Mouse (Mus musculus): Measurements from ENCODE around the gene Zpld1. TPM values are rescaled to one million over a fixed set of nuclear protein-coding genes. Genes with fewer than 3 reads are reported as not detected.

Zpld1 gene
- not detected for polyA plus RNA-seq (2017; shearing (Covaris generic))

- ATAC-seq = no peak
Measured at GRCm38 (mm10) chr16:55297886-55298285, at the start of gene Zpld1. Gene Zpld1 (minus strand): TSS chr16:55297986.

DNA sequence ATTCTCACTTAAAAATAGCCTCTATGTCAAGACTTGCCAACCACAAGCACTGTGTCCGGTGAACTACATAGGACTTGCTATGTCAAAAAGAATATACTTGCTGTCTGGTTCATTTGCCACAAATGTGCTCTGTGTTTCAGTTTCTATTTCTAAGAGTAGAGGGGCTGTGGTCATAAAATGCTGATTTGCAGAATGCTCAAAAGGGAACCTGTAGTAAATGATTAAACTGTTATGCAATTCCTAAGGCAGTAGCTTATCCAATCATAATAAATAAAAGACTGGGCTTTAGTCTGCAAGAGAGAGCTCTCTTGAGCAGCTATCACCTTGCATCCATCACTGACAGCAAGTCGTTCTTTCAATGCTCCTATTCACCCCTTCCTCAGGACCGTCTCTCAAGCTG lies 47.9 kb upstream of the Zpld1 start:
- ATAC-seq = no peak

GRCm38 (mm10) chr16:55321542-55322514 lies 24.0 kb upstream of the Zpld1 start:
- no peak for ATAC-seq

GRCm38 (mm10) chr16:55316996-55317395 lies 19.2 kb upstream of the Zpld1 start:
- ATAC-seq = no peak

GRCm38 (mm10) chr16:55312106-55312505 lies 14.3 kb upstream of the Zpld1 start:
- no peak for ATAC-seq

GRCm38 (mm10) chr16:55282696-55283095 lies 15.1 kb downstream of the Zpld1 start:
- ATAC-seq = no peak

DNA sequence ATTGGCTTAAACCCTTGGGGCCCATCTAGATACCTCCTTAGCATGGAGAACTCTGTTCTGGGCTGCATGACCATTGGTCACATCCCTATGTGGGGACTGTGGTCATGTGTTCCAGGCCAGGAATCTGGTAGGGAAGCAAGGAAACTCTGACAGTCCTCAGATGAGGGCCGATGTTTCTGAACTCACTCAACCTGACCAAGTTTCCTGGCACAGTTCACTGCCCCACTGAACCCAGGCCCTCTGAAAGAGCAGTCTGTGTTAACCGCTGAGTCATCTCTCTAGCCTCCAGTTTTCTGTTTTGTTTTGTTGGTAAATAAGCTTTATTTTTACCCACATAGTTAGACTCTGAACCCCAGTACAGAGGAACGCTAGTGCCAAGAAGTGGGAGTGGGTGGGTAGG lies 20.3 kb downstream of the Zpld1 start:
- ATAC-seq = no peak

GRCm38 (mm10) chr16:55265281-55265680 lies 32.5 kb downstream of the Zpld1 start:
- ATAC-seq = no peak

- ATAC-seq = no peak
Measured at GRCm38 (mm10) chr16:55260862-55261574, 36.8 kb downstream of the Zpld1 start.

DNA sequence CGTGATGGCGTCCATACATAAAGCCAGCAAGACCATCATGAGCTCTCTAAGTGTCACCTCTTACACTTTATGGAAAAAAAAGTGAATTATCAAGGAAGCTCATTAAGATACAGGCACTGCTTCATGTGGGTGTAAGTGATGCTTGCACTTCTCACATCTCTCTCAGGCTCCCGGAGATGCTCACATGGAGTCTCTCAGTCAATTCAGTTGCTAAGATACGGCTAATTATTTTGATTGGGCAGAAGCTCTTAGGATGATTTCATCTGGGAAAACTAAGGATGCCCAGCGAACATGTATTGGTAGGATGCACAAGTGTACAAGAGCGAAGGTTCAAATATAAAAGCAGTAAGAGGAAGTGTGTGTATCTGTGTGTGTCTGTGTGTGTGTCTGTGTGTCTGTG lies 38.1 kb downstream of the Zpld1 start:
- no peak for ATAC-seq

GRCm38 (mm10) chr16:55240996-55241395 lies 56.8 kb downstream of the Zpld1 start:
- ATAC-seq = no peak

DNA sequence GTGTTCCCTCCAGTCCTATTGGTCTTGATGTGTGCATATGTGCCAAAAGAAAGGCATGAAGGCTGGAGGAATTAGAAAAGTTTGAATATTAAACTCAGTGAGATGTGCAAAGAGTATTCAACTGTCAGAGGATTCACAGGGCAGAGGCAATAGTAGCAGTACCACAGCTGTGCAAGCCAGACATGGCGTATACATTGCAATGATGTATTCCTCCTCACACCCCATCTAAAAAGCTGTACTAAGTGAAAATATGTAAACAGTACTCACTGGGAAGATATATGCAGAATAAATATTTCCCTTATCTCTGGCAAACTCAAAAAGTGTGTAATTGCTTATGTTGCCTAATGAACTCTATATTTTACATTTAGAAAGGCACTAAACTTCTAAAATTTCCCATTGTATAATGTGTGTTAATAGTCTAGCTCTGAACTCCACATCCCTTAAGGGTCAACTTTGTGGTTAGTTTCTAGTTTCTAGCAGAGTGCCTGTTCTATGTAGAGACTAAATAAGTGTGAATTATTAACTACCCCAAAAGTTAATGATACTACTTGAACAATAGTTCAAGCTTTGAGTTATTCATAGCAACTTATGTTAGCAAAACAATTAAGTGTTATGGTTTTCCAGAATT lies 68.7 kb downstream of the Zpld1 start:
- ATAC-seq = no peak

DNA sequence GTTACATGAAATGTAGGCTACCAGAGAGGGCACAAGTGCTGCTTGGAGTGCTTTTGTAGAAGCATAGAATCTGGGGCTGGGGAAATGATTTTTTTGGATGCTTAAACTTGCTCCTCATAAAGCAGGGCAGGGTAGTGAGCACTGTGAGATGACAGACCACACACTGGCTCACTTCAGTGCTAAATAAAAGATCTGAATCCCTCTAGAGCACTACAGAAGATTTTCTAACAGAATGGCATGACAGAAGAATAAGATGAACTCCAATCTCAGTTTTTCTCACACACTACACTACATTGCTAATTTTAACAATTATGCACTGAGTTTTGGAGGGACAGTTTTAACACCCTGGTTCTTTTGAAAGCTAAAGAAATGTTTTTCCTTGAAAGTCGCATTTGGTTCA lies 93.8 kb downstream of the Zpld1 start:
- ATAC-seq = no peak

DNA sequence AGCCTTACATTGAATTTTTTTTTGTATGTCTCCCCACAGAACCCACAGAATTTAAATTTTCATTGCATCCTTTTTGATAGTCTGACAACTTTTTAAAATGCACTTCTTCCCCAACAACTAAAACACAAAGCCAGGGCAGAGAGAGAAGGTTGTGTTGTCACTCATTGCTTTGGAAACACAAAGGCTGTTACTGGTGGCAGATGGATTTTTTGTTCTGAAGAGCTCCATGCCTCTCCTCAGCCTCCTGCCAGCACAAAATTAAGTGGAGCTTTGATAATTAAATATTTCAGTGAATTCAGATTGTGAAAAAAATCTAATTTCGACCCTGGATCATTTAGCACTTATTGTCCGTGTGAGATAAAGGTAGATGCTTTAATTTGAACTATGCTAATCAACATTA lies 107.4 kb downstream of the Zpld1 start:
- ATAC-seq = no peak

- ATAC-seq = no peak
Measured at GRCm38 (mm10) chr16:55185370-55185769, 112.4 kb downstream of the Zpld1 start.
